Mouse (Mus musculus): ENCODE data around the gene Krt10.

DNA sequence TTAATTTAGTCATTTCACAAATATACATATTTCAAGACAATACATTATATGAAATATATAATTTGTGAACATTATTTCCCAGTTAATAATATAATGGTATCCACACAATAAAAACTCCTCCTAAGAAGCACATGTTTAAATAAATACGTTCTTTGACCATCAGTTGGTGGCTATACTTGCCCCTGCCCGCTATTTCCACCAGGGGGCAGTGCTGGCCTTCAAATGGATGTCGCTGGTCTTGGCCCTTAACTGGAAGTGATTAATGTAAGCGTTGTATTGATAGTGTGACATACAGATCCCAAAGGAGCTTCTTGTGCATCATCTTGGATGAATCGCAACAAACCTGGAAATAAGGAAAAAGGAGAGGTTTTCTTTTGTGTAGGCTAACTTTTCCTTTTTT lies 9.6 kb downstream of the Krt10 start:
- no peak for TF ChIP-seq E2F4 (IDR thresholded peaks at IDR 0.05; ENCODE audit: borderline replicate concordance, low read depth, low read length)
- no peak for TF ChIP-seq POLR2A (IDR thresholded peaks at IDR 0.05; ENCODE audit: control insufficient read depth in 1 of 2, insufficient read depth in 1 of 2, low read depth in 1 of 2, low read length in 2 of 2, poor library complexity in 1 of 2)
- peak in 2 of 3 experiments; percentile 72 to 97 for TF ChIP-seq CTCF (IDR thresholded peaks at IDR 0.05 in 2 of 3, conservative IDR thresholded peaks at IDR 0.05 in 1 of 3; ENCODE audit: control insufficient read depth in 1 of 3, insufficient read depth in 1 of 3, low read depth in 2 of 3, low read length in 3 of 3, poor library complexity in 1 of 3, severe bottlenecking in 1 of 3)
- TF ChIP-seq USF1 (IDR thresholded peaks at IDR 0.05; ENCODE audit: low read depth, low read length) = no peak
- TF ChIP-seq ZC3H11A (IDR thresholded peaks at IDR 0.05; ENCODE audit: low read depth, low read length) = peak; percentile 97

All from MEL (cell line).